Mouse (Mus musculus) small intestine, adult 2 months (tissue): ENCODE data around the gene Dnaja2.

Source experiments
- CTCF ChIP-seq: fragments of 200-500 bp; IDR thresholded peaks from 2 replicates; pipeline ENCODE4 v1.5.1; 2012; ENCODE audit warnings: low read depth, mild to moderate bottlenecking, control low read depth, inconsistent platforms, low read length, moderate library complexity, mixed read lengths; ENCODE audit not compliant: insufficient replicate concordance, insufficient read length; ENCODE audit errors: extremely low read depth
- POLR2A ChIP-seq: fragments of 200-500 bp; IDR thresholded peaks from 2 replicates; pipeline ENCODE4 v1.6.1; 2012; ENCODE audit warnings: low read depth, mild to moderate bottlenecking, control low read depth, inconsistent platforms, low read length, moderate library complexity

- no peak for TF ChIP-seq POLR2A
- TF ChIP-seq CTCF = no peak
Observed at GRCm38 (mm10) chr8:85591532-85591931, 36.4 kb upstream of the Dnaja2 start.
